Mouse (Mus musculus): ENCODE results near the gene Ctf2. TPM values are rescaled to one million over a fixed set of nuclear protein-coding genes. Genes with fewer than 3 reads are reported as not detected.

Ctf2 gene
- polyA plus RNA-seq, 1 experiment from 2014 or later: 0.33 TPM

MicroRNA genes within 50 kb of the gene (microRNA counts, 519-probe panel; counts per million panel counts)
- microRNA mmu-miR-762: 1,651 counts per million, percentile 67 among the panel's probes with 10 or more counts

Small RNA genes lying within 50 kb of the gene (microRNA-seq; reads per million reads assigned to microRNA genes)
- gene Mir762: not detected

Other genes with a start within 250 kb of the Ctf2 start
- gene Srcap, start 220.2 kb downstream of the Ctf2 start, polyA plus RNA-seq (2016; fragmentation: Nextera tagmentation; extraction: Ambion mirVana): 52.8 and 63.6 TPM in 2 replicates
- gene Gm42715, start 212.6 kb downstream of the Ctf2 start, polyA plus RNA-seq (2016; fragmentation: Nextera tagmentation; extraction: Ambion mirVana): 15.9 and 18.4 TPM in 2 replicates
- gene Tmem265, start 170.8 kb downstream of the Ctf2 start, polyA plus RNA-seq (2016; fragmentation: Nextera tagmentation; extraction: Ambion mirVana): 6.2 TPM in 2 replicates
- 42.4 and 45.0 TPM in 2 replicates for gene Phkg2, start 158.8 kb downstream of the Ctf2 start, polyA plus RNA-seq (2016; fragmentation: Nextera tagmentation; extraction: Ambion mirVana)
- 12.2 and 12.8 TPM in 2 replicates for gene Ccdc189, start 143.6 kb downstream of the Ctf2 start, polyA plus RNA-seq (2016; fragmentation: Nextera tagmentation; extraction: Ambion mirVana)
- 60.5 and 62.8 TPM in 2 replicates for gene Rnf40, start 143.4 kb downstream of the Ctf2 start, polyA plus RNA-seq (2016; fragmentation: Nextera tagmentation; extraction: Ambion mirVana)
- 30.6 and 33.0 TPM in 2 replicates for gene Zfp629, start 116.4 kb downstream of the Ctf2 start, polyA plus RNA-seq (2016; fragmentation: Nextera tagmentation; extraction: Ambion mirVana)
- gene Bcl7c, start 23.2 kb downstream of the Ctf2 start, polyA plus RNA-seq (2016; fragmentation: Nextera tagmentation; extraction: Ambion mirVana): 44.5 and 50.4 TPM in 2 replicates
- 5.9 and 6.0 TPM in 2 replicates for gene Ctf1, start 19.4 kb downstream of the Ctf2 start, polyA plus RNA-seq (2016; fragmentation: Nextera tagmentation; extraction: Ambion mirVana)
- 7.6 and 8.2 TPM in 2 replicates for gene Fbxl19, start 12.4 kb upstream of the Ctf2 start, polyA plus RNA-seq (2016; fragmentation: Nextera tagmentation; extraction: Ambion mirVana)
- gene Orai3, start 37.6 kb upstream of the Ctf2 start, polyA plus RNA-seq (2016; fragmentation: Nextera tagmentation; extraction: Ambion mirVana): 8.4 and 9.8 TPM in 2 replicates
- gene Setd1a, start 44.5 kb upstream of the Ctf2 start, polyA plus RNA-seq (2016; fragmentation: Nextera tagmentation; extraction: Ambion mirVana): 16.0 and 17.1 TPM in 2 replicates
- gene Gm49388, start 53.4 kb upstream of the Ctf2 start, polyA plus RNA-seq (2016; fragmentation: Nextera tagmentation; extraction: Ambion mirVana): not detected in 2 replicates
- 5.4 and 5.8 TPM in 2 replicates for gene Hsd3b7, start 68.4 kb upstream of the Ctf2 start, polyA plus RNA-seq (2016; fragmentation: Nextera tagmentation; extraction: Ambion mirVana)
- gene Stx4a, start 92.1 kb upstream of the Ctf2 start, polyA plus RNA-seq (2016; fragmentation: Nextera tagmentation; extraction: Ambion mirVana): 23.7 and 24.6 TPM in 2 replicates
- 5.5 and 6.1 TPM in 2 replicates for gene Stx1b, start 92.4 kb upstream of the Ctf2 start, polyA plus RNA-seq (2016; fragmentation: Nextera tagmentation; extraction: Ambion mirVana)
- gene Zfp646, start 144.1 kb upstream of the Ctf2 start, polyA plus RNA-seq (2016; fragmentation: Nextera tagmentation; extraction: Ambion mirVana): 18.6 and 19.5 TPM in 2 replicates
- 39.9 and 41.8 TPM in 2 replicates for gene Zfp668, start 144.7 kb upstream of the Ctf2 start, polyA plus RNA-seq (2016; fragmentation: Nextera tagmentation; extraction: Ambion mirVana)
- gene Prss53, start 158.8 kb upstream of the Ctf2 start, polyA plus RNA-seq (2016; fragmentation: Nextera tagmentation; extraction: Ambion mirVana): 0.32 and 0.49 TPM in 2 replicates
- not detected in 2 replicates for gene Gm21974, start 163.3 kb upstream of the Ctf2 start, polyA plus RNA-seq (2016; fragmentation: Nextera tagmentation; extraction: Ambion mirVana)
- gene Vkorc1, start 163.5 kb upstream of the Ctf2 start, polyA plus RNA-seq (2016; fragmentation: Nextera tagmentation; extraction: Ambion mirVana): 32.2 and 41.4 TPM in 2 replicates
- gene Bckdk, start 171.9 kb upstream of the Ctf2 start, polyA plus RNA-seq (2016; fragmentation: Nextera tagmentation; extraction: Ambion mirVana): 130 and 140 TPM in 2 replicates
- 47.4 and 49.0 TPM in 2 replicates for gene Kat8, start 180.3 kb upstream of the Ctf2 start, polyA plus RNA-seq (2016; fragmentation: Nextera tagmentation; extraction: Ambion mirVana)
- 5.0 and 5.9 TPM in 2 replicates for gene Prss8, start 197.9 kb upstream of the Ctf2 start, polyA plus RNA-seq (2016; fragmentation: Nextera tagmentation; extraction: Ambion mirVana)
- 11.5 and 12.5 TPM in 2 replicates for gene Prss36, start 214.6 kb upstream of the Ctf2 start, polyA plus RNA-seq (2016; fragmentation: Nextera tagmentation; extraction: Ambion mirVana)
- gene Fus, start 235.3 kb upstream of the Ctf2 start, polyA plus RNA-seq (2016; fragmentation: Nextera tagmentation; extraction: Ambion mirVana): 362 and 407 TPM in 2 replicates

Measured in forebrain, embryonic 10.5 days (tissue).